Mouse (Mus musculus): ENCODE measurements around the gene Ghrhr.

Ghrhr gene

DNA sequence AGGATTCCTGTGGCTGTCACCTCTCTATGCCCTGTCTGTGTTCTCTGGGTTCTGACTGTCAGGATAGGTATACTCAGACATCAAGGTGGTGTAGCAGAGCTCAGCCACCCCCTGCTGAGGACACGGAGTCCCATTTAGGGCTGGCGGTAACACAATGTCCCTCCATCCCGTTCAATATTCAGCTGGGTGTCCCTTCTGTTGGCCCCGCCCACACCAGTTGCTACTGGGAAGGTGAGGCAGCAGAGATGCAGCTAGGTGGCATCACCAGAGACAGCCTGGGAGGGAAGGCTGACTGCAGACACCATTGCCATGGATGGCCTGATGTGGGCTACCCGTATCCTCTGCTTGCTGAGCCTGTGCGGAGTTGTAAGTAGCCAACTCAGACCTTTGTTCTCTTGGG, at the start of gene Ghrhr:
Gene Ghrhr (plus strand): TSS at position 220 of the 400 bp plus-strand sequence.
- no peak for DNase-seq

DNA sequence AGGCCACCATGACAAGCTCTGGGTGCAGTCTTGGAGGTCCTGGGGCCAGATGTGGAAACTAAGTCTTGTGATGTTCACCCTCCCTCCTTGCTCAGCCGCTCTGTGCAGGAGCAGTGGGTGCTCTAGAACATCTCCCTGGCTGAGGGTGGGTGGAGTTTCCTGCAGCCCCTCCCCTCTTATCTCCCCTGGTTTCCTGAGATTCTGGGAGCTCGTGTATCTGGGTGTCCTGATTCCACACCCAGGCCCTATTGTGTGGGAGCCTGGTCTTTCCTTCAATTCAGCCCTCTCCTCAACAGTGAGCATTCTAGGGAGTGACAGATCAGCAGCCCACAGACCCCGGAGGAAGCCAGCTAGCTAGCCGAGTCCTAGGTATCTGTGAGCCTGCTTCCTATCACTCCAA, 49.8 kb upstream of the Ghrhr start:
- DNase-seq, result no peak

DNA sequence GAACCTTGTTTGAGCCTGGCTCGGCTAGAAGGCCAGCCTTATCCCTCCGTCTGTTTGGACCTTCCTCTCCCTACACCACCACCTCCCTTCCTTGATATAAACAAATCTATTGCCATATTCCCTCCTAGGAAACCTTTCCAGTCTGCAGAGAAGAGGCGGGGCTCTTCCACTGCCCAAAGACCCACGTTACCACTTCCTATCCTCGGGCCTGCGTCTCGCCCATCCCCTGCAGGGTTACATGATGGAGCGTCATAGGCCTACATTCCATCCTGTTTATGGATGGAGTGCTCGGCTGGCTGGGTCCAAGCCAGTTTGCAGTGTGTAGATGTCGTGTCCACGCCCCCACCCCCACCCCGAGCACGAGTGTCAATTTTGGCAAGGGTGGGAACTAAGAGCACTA, 48.8 kb upstream of the Ghrhr start:
- DNase-seq, result no peak

DNA sequence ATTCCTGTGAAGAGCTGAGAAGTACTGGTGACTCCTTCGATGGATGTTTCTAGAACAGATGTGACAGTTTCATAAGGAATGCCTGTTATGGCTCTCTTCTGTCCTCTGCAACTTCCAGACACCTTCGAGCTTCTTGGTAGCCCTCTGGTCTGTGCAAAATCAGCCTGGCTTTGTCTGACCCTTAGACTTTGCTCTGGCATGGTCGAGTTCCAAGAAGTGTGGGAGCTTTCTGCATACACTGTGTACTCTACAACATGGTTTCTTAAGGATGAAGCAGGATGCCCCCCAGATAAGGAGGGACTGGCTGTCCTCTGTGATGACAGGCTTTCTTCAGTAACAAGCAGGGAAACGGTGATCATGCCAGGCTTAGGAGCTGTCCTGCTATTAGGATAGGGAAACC, 47.9 kb upstream of the Ghrhr start:
- DNase-seq, result no peak

DNA sequence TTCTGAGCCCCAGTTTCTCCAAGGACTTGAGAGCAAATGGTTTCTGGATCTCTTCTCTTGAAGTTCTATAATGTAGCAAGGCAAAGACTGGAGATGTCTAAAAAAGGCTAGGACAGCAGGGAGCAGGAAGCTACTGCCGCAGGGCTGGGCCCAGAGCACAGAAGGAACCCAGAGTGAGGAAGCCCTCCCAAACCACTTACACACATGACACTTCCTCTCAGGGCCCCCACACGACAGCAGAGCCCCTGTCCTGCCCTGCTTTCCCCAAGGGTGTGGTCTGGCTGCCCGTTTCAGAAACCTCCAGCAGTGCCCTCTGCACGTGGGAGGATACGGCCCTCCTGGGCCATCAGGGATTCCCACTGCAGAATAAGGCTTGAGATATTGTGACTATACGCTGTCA, 44.8 kb upstream of the Ghrhr start:
- no peak for DNase-seq

DNA sequence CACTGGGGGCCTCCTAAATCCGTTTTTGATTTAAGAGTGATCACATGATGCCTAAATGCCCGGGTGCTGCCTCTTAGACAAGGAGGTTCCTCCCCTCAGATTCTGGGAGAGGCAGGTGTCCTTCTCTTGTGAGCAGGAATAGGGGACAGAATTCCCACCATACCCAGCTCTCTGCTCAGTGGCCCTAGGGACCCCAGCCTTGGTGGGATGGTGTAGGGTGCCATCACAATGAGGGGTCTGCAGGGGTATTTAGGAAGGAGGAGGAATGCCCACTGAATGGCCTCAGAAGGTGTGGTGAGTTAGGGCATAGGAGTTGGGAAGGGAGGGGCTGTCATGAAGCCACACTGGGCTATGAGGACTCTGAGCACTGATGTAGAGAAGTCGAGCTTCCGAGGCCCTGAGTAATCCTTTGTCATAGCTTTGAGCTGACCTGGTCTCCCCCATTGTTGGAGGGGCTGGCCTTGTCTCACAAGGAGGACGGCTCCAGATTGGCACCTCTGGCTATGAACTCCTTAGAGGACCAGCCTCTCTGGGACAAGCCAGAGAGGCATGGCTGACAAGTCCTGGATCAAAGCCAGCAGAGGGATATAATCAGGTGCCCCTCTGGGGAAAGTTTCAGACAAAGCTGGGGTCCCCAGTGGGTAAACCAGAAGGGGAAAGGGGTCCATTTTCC, 43.9 kb upstream of the Ghrhr start:
- no peak for DNase-seq

DNA sequence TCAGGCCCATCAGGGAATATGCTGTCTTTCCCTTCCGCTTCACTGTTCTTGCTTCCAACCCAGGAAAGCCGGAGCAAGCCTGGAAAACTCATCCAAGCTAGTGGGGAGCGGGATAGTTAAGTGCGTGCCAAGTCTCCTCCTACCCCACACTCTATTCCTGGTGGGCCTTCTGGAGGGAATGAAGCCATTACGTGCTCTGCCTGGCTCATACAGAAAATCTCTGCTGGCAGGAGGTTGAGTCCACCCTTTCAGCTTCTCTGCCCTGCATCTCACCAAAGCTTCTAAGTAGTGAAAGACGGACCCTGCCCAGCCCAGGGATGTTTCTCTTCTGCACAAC, 43.4 kb upstream of the Ghrhr start:
- DNase-seq, result no peak

DNA sequence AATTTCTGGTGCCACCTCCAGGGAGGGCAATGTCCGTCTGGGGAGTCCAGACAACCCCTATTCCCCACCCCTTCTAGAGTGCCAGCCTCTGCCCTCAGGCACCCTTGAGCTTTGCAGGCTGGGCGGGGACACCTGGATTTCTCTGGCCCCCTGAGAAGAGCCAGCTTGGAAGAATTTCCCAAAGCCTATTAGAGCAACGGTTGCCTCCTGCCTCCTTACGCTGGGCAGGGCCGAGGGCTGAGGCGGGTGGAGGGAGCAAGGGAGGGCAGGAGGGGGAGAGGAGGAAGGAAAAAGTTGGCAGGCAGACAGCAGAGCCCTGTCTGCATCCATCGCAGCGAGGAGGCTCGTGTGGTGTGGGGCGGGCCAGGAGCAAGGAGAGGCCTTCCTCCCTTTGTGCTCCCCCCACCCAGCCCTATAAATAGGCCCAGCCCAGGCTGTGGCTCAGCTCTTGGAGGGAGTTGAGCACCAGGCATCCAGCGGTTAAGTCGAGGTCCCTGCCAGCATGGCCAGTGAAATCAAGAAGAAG, 40.0 kb upstream of the Ghrhr start, which contains the start of gene Aqp1:
Gene Aqp1 (plus strand): TSS at position 444 of the 526 bp plus-strand sequence.
- peak; percentile 74 to 84 for DNase-seq

DNA sequence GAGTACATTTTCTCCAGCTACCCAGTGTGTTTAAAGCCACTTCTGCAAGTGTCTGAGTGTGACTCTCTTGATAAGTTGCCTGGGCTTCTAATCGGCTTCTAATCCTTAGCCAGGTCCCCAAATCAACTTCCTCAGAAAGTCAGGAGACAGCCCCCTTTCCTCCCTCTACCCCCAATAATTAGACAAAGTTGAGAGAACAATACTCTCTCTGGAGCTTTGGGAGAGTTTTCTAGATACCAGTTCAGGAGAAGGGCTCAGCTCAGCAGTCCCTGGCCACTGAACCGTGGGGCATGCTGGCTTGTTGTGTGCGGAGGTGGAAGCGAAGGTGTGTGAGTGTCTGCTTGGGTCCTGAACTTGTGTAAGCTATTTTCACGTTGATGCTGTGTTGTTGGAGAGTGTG, 38.9 kb upstream of the Ghrhr start:
- no peak for DNase-seq

DNA sequence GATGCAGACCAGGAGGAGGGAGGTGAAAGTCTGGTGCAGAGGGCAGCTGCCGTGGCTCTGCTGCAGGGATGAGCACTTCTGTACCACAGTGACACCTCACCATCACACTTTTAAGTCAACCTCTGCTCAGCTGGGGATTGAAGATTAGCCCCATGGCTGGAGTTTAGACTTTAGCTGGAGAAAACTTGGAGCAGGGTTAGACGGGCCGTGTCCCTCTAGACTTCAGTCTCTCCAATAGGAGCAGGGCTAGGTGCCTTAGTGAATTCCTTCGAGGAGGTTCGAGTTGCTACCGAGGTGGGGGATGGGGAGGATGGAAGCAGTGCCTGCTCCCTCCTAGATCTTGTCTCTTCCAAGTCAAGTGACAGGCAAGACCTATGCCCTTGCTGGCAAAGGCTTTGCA, 38.0 kb upstream of the Ghrhr start:
- DNase-seq, result peak; percentile 58 to 71

DNA sequence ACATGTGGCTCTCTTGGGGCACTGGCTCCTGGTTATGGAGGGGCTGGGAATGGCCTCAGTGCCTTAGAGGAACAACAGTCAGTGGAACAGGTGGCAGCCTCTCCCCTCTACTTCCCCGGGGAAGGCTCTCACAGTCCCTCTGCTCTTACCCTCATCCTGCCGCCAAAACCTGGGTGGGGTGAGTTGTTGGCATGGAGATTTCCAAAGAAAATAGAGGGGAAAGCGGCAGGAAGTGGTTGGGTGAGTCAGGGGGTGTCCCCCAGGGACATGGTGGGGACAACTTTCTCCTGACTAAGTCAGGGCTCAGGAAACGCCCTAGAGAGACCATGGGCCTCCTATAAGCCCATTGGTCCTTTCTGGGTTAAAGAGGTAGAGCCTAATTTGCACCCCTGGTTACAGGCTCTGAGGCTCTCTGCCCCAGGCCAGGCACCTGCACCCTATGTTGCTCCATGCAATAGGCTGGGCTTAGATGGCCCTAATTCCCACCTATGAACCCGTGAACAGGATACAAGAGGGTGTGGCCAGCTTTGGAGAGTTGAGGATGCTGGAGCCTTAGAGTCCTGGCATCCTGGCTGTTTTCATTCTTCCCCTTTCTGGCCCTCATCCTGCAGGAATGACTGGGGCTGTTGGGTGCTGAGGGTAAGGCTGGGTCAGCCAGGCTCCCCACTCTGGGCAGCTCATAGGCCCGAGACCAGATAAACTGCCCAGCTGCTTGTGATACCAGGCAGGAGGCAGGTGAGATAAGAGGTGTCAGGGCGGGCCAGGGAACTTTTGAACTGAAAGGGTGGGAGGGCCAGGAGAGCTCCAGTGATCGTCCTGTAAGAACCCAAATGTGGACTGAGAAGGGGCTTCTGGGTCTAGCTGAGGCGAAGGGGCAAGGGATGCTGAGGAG, 36.9 kb upstream of the Ghrhr start:
- no peak for DNase-seq

DNA sequence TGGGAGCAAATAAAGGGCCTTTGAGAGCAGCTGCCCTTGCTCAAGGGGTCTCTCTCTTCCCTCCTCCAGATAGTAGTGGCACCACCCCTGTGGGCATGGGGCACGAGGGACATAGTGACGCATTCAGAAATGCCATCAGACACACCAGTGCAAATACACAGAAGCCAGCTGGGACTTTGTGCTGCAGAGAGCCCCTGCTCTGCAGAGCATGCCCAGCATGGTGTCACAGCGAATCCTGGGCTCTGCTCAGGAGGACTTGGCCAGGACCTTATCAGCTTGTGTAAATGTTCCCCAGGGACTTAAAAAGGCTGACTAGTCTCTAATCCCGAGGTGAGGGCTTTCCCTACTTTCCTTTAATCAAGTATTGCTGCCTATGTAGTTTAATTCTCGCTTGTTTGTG, 34.4 kb upstream of the Ghrhr start:
- DNase-seq, result no peak

DNA sequence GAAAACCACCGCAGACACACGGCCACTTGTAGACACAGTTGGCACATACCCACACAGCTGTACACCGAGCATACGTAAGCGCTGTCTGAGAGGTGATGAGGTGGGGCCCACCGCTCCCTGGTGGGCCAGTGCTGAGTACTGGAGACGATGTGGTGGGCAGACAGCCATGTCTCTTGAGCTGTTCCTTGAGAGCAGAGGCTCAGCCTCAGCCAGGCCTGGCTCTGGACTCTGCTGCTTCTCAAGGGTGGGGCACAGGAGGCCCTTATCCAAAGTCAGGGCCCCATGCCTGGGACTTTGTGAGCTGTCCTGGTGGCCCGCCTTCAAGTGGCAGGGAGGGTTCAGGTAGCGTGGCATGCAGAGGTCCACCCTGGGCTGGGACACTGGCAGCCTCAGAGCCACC, 33.8 kb upstream of the Ghrhr start:
- DNase-seq, result no peak

DNA sequence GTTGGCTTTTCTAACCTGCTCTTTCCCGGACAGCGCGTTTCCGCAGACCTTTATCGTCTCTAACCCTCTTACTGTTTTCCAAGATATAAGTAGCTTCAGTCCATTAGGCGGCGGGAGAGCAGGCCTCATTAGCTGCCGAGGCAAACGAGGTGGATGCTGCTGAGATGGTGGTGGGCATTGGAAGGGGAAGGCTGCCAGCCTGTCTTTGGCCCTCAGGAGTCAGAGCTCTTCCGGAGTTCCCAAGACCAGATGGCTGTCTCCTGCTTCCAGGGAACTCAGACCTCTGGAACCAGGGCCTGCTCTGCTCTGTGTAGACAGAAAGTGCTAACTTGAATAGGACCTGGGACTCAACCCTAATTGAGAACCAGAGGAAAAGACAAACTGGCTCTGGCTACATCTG, 32.6 kb upstream of the Ghrhr start:
- no peak for DNase-seq

DNA sequence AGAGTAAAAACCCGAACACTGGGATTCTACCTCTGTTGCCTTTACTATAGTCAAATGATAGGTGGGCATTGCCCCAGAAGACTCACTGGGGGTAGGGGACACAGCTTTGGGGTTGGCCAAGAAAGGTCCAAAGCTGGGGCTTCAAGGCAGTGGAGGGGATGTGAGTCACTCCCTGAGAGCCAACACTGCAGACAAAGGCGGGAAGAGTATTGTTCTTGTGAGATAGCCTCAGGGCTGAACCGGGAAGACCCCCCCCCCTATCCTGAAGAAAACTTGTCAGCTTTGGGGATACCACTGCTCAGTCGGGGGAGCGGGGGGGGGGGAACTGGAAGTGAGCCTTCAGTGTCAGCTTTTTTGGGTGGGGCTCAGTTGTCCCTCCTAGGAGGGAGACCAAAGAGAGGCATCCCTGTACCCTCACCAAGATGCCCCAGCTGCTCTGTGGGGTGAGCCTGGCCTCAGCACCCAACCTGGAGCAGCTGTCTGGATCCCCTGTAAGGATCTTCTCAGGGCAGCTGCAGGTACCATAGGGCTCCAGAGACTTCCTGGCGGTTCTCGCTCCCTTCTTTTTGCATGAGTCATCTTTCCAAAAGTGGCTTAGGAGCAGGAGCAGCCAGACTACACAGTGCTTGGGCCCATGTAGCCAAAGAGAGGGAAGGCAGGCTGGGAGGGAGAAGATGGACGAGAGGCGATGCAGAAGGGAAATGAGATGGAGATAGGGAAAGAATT, 31.6 kb upstream of the Ghrhr start:
- DNase-seq, result no peak

DNA sequence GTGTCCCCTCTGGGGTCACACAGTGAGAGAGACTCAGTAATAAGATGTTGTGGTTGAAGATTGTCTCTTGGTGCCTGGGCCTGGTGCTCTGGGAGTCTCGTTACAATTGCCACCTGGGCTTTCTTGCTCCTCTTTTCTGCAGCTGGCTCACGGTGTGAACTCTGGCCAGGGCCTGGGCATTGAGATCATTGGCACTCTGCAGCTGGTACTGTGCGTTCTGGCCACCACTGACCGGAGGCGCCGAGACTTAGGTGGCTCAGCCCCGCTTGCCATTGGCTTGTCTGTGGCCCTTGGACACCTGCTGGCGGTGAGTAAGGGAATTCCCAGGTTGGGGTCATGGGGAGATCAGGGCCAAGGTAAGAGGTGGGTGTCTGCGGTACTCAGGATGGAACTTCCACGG, 30.8 kb upstream of the Ghrhr start:
- DNase-seq, result no peak

DNA sequence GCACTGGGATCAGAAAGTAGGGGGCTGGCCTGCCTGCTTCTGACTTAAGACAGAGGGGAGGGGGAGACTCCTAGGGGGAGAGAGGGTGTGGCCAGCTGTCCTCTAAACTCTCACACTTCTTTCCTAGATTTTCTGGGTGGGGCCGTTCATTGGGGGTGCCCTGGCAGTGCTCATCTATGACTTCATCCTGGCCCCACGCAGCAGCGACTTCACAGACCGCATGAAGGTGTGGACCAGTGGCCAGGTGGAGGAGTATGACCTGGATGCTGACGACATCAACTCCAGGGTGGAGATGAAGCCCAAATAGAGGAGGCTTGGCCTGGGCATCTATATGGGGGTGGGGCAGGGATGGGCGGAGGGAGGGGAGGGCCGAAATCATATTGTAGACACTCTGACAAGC, 29.6 kb upstream of the Ghrhr start:
- DNase-seq, result no peak

DNA sequence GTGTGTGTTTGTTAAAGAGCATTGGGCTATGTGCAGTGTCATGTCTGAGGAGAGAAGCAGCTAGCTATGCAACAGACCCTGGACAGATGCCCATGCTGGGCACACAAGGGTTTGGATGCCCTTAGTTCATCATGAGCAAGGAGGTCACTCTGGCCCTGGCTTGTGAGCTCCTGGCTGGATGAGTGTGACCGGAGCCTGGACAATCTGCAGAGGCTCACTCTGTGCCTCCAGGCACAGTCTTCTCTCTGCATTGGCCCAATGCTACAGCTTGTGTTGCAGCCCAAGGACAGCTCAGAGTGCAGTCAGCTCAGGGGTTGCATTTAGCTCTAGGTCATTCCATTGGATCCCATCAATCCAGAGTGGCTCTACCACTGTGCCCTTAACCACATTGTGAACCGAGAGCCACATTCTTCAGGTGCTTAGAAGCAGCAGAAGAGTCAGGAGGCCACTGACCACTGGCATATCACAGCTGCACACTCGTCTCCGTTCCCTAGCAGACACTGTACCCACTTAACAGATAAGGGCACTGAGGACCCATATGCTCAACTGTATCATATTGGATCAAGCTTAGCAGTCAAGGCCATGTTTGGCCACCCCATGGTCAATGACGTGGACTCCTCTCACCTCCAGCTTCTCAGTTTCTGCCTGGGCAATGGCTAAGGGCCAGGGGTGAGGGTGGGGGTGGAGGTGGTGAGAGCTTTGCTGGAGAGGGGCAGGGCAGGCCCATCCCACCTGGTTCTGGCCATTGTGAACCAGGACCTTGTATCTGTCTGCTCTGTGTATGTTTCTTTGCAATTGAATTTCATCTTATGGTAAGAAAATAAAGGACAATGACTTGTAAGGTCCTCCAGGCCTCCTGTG, 28.2 kb upstream of the Ghrhr start:
- DNase-seq, result no peak

DNA sequence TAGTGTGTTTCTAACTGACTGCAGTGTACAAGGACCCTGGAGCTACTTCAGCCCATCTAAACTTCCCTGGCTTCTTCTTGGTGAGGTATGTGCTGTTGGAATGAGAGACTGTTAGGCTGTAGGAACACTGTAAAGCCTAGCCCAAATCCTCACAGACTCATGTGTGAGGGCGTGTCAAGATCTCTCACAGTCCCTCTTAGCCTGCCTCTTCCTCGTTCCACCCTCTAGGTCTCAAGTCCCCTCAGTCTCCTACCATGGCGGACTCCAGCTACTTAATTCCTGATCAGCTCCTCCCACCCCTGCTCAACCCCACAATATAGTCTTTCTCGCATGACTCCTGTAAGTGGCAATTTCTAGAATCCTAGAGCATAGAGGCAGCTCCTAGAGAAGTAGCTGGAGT, 26.9 kb upstream of the Ghrhr start:
- DNase-seq, result no peak

DNA sequence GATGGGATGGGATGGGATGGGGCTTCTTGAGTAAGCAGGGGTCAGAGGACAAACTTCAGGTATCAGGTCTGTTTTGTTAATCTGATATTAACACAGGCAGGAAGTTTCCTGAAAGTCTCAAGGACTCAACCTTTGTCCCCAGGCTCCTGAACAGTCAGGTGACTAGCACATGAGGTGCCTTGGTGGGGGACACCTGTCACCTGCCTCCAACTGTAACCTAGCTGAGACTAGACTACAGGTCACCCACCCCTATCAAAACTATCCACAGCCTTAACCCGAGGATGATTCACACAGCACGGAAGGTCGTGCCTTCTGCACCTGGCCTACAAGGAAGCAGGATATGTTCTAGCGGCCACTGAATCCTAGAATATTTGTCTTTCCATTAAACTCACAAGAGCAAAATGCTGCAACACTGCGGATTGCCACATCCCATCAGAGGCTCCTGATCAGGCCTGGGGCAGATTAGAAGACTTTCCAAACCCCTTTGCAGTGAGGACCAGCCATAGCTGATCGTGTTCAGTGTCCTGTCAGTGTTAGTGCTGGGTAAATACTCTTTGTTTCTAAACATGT, 25.6 kb upstream of the Ghrhr start:
- DNase-seq, result no peak

DNA sequence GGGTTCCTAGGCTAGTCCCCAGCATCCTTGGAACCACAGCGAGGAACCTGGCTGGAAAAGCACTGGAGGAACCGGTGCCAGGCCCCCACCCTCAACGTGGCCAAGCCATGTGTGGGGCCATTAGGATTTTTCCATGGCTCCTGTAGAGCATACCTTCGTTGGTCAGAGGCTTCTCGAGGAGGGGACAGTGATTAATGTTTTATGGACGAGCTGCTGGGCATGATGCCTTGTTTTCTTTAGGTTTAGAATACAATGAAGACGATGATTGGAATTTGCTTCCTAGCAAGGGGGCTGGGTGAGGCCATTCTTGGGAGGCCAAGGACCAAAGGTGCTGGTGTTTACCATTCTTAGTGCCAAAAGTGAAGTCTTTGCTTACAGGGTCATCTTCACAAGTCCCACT, 24.4 kb upstream of the Ghrhr start:
- DNase-seq, result no peak

Measured in kidney, postnatal 4 days (tissue).